Mouse (Mus musculus) hindbrain, embryonic 14.5 days (tissue): ENCODE data around the gene Jdp2. TPM values are rescaled to one million over a fixed set of nuclear protein-coding genes. Genes with fewer than 3 reads are reported as not detected.

Experiments
- ATAC-seq: fragments of 200-750 bp; cut with Nextera tagmentation; 2 replicates; pipeline ENCODE4 v1.8.0; 2017; ENCODE audit warnings: moderate number of reproducible peaks, mild to moderate bottlenecking, moderate TSS enrichment, moderate library complexity; ENCODE audit not compliant: low FRiP score
- DNase-seq: peaks from one replicate; pipeline ENCODE4 v3.0.0-alpha.2; 2015; ENCODE audit warnings: low spot score
- H3K27ac ChIP-seq: fragments of 300-500 bp; sonication (generic); 2 replicates; pipeline ENCODE4 v1.5.1; 2014; ENCODE audit warnings: mild to moderate bottlenecking, moderate library complexity
- H3K27me3 ChIP-seq: fragments of 300-500 bp; sonication (generic); 2 replicates; pipeline ENCODE4 v1.6.1; 2014; ENCODE audit warnings: mild to moderate bottlenecking, low read length, mixed read lengths; ENCODE audit not compliant: control insufficient read depth, insufficient read depth
- H3K36me3 ChIP-seq: fragments of 300-500 bp; sonication (generic); replicated peaks from 2 replicates; pipeline ENCODE4 v1.6.1; 2014; ENCODE audit not compliant: control insufficient read depth, insufficient read depth
- H3K4me1 ChIP-seq: fragments of 300-500 bp; sonication (generic); replicated peaks from 2 replicates; pipeline ENCODE4 v1.6.1; 2014; ENCODE audit warnings: antibody characterized with exemption, low read length, mixed read lengths; ENCODE audit not compliant: control insufficient read depth, insufficient read depth
- H3K4me2 ChIP-seq: fragments of 300-500 bp; sonication (generic); replicated peaks from 2 replicates; pipeline ENCODE4 v1.6.1; 2014; ENCODE audit warnings: mild to moderate bottlenecking, moderate library complexity
- H3K4me3 ChIP-seq: fragments of 300-500 bp; sonication (generic); replicated peaks from 2 replicates; pipeline ENCODE4 v1.5.1; 2014; ENCODE audit warnings: mild to moderate bottlenecking, low read length
- H3K9ac ChIP-seq: fragments of 300-500 bp; sonication (generic); 2 replicates; pipeline ENCODE4 v1.6.1; 2014
- H3K9me3 ChIP-seq: fragments of 300-500 bp; sonication (generic); 2 replicates; pipeline ENCODE4 v1.6.1; 2016; ENCODE audit warnings: low read length; ENCODE audit not compliant: control insufficient read depth
- WGBS: fragments of 180-500 bp; shearing (Covaris S2); extraction: QIAGEN DNeasy Blood & Tissue Kit; methylation state at CpG from one replicate; pipeline ENCODE4 v1.1.7; 2014; 5-methylcytosine and 5-hydroxymethylcytosine counted together
- polyA plus RNA-seq: library from polyadenylated mRNA; unstranded; fragments of >200 nt; fragmentation: Nextera tagmentation; extraction: Ambion mirVana; gene quantifications from 2 replicates; pipeline ENCODE4 v1.2.1, GENCODE M21; 2014

Jdp2 gene
- polyA plus RNA-seq, 1 experiment from 2014 or later: 1.3 TPM

DNA sequence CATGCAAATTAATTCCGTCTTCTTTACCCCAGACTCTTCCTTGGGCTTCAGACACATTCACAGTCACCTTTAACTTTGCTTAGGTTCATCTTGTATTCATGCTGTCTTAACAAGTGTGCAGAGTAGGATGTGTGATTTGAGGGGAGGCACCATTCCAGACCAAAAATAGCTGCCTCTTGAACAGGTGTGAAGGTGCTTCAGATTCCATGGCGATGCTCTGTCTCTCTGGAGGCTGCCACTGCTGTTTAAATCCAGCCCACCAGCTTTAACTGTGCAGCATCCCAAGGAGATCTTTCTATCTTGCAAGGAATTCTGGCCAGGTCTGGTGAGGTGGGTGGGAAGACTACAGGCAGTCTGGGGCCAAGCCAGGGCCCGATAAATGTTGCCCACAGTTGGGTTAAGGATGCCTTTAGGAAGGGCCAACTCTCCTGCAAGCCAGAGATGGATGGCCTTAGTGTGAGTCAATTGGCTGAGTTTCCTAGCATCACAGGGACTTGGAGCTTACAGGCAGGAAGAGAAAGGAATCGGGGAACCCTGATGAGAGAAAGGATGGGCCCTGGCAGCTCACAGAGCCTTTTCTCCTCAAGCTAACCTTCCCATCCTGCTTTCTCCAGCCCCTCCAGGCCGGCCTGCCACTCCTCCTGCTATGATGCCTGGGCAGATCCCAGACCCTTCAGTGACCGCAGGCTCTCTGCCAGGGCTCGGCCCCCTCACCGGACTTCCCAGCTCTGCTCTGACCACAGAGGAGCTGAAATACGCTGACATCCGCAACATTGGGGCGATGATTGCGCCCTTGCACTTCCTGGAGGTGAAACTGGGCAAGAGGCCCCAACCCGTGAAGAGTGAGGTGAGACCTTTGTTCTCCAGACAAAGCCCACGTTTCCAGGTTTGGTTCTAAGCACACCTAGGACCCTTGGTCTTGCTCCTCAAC is 9.0 kb downstream of the Jdp2 start:
- Histone ChIP-seq H3K4me1 (peaks cover 12% of the 10 kb centered on the region; the same call in 1 of the 2 replicates), H3K4me2 (no peak overlapping the region), H3K9ac (no peak overlapping the region), H3K27ac (no peak overlapping the region), H3K4me3 (no peak overlapping the region), H3K9me3 (no peaks in the 10 kb centered on the region), H3K27me3 (no peaks in the 10 kb centered on the region), H3K36me3 (peaks cover 26% of the 10 kb centered on the region)
- WGBS: 83% methylated on average over 14 of the region's 14 CpGs
- ATAC-seq (no peak), DNase-seq (no peak)

DNA sequence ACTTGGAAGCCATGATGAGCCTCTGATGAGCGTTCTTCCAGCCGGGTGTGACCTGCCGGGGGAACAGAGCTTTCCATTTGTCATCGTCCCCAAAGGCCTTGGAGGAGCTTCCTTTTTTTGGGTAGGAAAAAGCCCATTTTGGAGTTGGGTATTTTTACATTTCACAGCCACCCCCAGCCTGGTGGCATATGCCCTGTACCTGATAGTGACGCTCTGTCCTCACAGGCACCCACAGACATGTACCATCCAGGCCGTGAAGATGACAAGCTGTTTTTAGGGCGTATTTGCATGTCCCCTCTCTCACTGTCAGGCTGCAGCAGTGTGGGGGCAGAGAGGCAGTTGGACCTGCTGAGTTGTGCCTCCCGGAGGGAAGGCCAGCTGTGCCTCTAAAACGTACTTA is 11.3 kb downstream of the Jdp2 start:
- no peak for DNase-seq

DNA sequence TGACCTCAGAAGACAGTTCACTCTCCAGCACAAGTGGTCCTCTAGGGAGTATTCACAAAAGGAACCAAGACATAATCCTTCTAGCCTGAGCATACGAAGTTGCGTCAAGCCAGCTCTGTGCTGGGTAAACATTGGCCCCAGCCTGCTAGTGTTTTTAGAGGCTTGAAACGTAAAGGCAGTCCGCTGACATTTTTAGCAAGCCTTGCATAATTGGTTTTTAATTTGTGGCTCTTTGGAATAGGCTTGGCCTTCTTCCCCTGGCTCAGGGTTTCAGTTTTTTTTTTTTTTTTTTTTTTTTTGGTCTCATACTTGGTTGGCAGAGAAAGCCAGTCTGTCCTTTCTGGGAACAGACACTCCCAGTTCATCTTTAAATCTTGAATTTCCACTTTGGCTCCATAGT is 15.3 kb downstream of the Jdp2 start:
- H3K36me3 ChIP-seq: peaks cover 21% of the 10 kb centered on the region
- H3K9me3 ChIP-seq: no peaks in the 10 kb centered on the region
- peaks cover 6% of the 10 kb centered on the region; the same call in 1 of the 2 replicates for H3K4me1 ChIP-seq
- DNase-seq (no peak), ATAC-seq (no peak)
- no peaks in the 10 kb centered on the region for H3K27me3 ChIP-seq
- WGBS: 56% methylated on average over 4 of the region's 4 CpGs
- no peak overlapping the region for H3K4me2 ChIP-seq
- no peak overlapping the region for H3K9ac ChIP-seq
- H3K27ac ChIP-seq: no peak overlapping the region
- H3K4me3 ChIP-seq: no peak overlapping the region

More for the DNA sequence above, 11.3 kb downstream of the Jdp2 start:
- no peak overlapping the region for H3K4me2 ChIP-seq
- ATAC-seq: no peak
- no peaks in the 10 kb centered on the region for H3K9me3 ChIP-seq
- peaks cover 26% of the 10 kb centered on the region for H3K36me3 ChIP-seq
- no peak overlapping the region for H3K27ac ChIP-seq
- no peak overlapping the region for H3K4me3 ChIP-seq
- no peak overlapping the region for H3K9ac ChIP-seq
- WGBS: 86% methylated on average over 9 of the region's 9 CpGs
- H3K4me1 ChIP-seq: no peaks in the 10 kb centered on the region
- no peaks in the 10 kb centered on the region for H3K27me3 ChIP-seq

DNA sequence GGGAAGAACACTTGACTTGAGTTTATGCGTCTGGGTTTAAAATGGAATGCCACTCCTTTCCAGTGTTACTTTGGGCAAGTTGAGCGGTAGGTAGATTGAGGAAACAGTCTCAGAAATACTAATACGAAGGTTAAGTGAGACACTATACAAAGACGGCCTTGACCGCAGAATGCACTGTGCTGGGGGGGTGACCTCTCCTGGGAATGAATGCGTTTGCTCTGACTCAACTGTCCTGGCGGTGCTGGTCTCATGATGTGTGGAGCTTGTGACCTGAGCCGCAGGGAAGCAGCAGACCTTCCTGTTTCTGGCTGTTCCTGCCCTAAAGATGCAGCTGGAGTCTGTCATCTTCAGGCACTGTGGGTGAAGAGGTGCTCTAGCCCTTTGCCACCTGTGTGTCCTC is 16.7 kb downstream of the Jdp2 start:
- 85% methylated on average over 8 of the region's 8 CpGs for WGBS
- peaks cover 12% of the 10 kb centered on the region for H3K36me3 ChIP-seq

DNA sequence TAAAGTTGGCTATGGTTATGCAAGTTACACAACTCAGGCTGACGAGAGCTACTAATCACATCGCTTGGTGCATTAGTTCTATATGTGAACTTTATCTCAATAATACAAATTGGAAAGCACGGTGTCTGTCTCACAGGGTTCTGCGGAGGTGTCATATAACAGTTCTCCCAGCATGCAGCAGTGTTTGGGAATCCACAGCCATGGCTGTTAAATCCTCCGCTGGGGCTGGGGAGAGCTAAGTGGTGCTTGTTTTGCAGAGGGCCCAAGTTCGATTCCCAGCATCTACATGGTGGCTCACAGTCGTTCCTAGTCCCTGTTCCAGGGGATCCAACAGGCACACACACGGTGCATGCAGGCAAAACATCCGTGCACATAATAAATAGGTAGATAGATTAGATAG is 19.1 kb downstream of the Jdp2 start:
- 87% methylated on average over 9 of the region's 9 CpGs for WGBS
- Histone ChIP-seq H3K9ac (no peak overlapping the region), H3K4me3 (no peak overlapping the region), H3K4me2 (no peak overlapping the region), H3K27ac (no peak overlapping the region), H3K36me3 (peaks cover 5% of the 10 kb centered on the region; the same call in 1 of the 2 replicates), H3K27me3 (no peaks in the 10 kb centered on the region), H3K4me1 (peaks cover 36% of the 10 kb centered on the region), H3K9me3 (no peaks in the 10 kb centered on the region)
- no peak for DNase-seq
- ATAC-seq: no peak

More for the DNA sequence above, 16.7 kb downstream of the Jdp2 start:
- ATAC-seq: no peak
- Histone ChIP-seq H3K4me3 (no peak overlapping the region), H3K9ac (no peak overlapping the region), H3K27me3 (no peaks in the 10 kb centered on the region), H3K27ac (no peak overlapping the region), H3K4me2 (no peak overlapping the region), H3K4me1 (peaks cover 20% of the 10 kb centered on the region), H3K9me3 (no peaks in the 10 kb centered on the region)
- DNase-seq: no peak

DNA sequence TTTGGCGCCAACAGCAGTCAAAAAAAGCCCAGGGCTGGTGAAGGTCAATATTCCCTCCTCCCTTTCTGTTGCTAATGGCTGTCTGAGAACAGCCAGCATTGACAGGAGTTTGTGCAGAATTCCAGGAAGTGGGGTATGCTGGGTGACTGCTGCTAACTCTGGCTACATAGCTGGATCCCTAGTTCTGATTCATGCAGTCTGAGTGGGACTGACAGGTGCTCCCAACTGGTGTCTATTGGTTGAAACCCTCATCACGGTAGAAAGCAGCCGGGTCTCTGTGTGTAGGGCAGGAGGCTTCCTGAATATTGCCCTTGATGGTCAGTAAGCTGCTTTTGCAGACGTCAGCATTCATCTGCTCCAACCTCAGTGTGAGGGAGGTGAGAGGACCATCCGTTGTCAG is 19.6 kb downstream of the Jdp2 start:
- H3K27ac ChIP-seq: no peak overlapping the region
- peaks cover 5% of the 10 kb centered on the region; the same call in 1 of the 2 replicates for H3K36me3 ChIP-seq
- 66% methylated on average over 5 of the region's 5 CpGs for WGBS
- peaks cover 36% of the 10 kb centered on the region for H3K4me1 ChIP-seq
- ATAC-seq (no peak), DNase-seq (no peak)
- H3K4me3 ChIP-seq: no peak overlapping the region
- H3K4me2 ChIP-seq: no peak overlapping the region
- H3K27me3 ChIP-seq: no peaks in the 10 kb centered on the region
- no peaks in the 10 kb centered on the region for H3K9me3 ChIP-seq
- H3K9ac ChIP-seq: no peak overlapping the region

DNA sequence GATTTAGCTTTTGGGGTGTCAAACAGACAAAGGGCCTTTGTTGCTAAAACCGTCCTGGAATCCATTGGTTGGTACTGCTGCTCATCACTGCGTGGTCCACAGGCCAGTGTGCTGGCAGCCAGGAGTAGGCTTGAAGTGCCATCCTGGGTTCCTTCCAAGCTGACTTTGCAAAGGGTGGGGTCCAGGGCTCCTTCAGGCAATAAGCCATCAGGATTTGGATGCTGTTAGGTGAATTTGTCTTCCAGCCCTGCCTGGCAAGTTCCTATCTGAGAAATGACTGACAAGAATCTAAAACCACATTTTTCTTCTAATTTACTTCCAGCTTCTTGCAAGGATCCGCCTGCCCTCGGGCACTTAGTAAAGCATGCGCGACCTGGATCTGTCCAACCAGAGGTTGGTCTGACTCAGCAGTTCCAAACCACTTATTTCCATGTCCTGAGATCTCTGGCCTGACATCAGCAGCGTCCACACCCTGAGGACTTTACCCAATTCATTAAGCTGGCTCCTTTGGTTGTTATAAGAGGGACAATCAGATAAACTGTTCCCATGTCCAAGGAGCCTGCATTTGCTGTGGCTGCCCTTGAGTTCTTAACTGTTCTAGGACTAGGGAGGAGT is 20.6 kb downstream of the Jdp2 start:
- Histone ChIP-seq H3K9me3 (no peaks in the 10 kb centered on the region), H3K4me1 (peaks cover 36% of the 10 kb centered on the region), H3K36me3 (peaks cover 5% of the 10 kb centered on the region; the same call in 1 of the 2 replicates), H3K27ac (peak overlapping the region; percentile 80), H3K27me3 (no peaks in the 10 kb centered on the region), H3K4me2 (no peak overlapping the region), H3K4me3 (no peak overlapping the region), H3K9ac (no peak overlapping the region)
- ATAC-seq: 0 out of 2 replicates have a peak, but pooled peaks have one; percentile 1
- 70% methylated on average over 7 of the region's 7 CpGs for WGBS
- DNase-seq: no peak

DNA sequence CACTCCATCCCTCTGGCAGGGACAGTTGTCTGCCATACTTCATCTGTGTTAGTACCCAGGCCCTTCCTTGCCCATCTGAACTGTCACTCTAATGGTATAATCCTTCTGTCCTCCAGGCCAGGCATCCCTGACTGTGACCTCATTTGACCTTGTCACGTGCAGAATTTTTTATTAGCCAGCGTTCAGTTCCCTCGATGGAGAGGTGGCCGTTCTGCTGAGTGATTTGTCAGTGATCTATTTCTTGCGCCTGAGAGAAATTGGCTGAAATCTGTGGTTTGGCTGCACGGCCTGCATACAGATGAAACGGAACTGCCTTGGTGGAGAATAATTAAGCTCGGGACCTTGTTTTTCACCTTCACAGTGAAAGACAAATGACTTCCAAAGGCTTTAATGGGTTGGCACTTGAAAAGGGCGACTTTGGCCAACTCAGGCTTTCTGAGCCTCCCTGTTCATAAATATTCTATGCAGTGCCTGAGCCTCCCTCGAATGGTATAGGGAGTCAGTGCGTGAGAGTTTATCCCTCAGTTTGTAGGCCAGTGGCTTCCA is 21.1 kb downstream of the Jdp2 start:
- 0 out of 2 replicates have a peak, but pooled peaks cover 8% of the 10 kb centered on the region for H3K36me3 ChIP-seq
- peaks cover 36% of the 10 kb centered on the region for H3K4me1 ChIP-seq
- no peak overlapping the region for H3K4me3 ChIP-seq
- ATAC-seq: peak; percentile 52
- no peaks in the 10 kb centered on the region for H3K27me3 ChIP-seq
- no peak overlapping the region for H3K4me2 ChIP-seq
- H3K27ac ChIP-seq: peak overlapping the region; percentile 80
- H3K9me3 ChIP-seq: no peaks in the 10 kb centered on the region
- DNase-seq: peak; percentile 66
- no peak overlapping the region for H3K9ac ChIP-seq
- 23% methylated on average over 11 of the region's 11 CpGs for WGBS

DNA sequence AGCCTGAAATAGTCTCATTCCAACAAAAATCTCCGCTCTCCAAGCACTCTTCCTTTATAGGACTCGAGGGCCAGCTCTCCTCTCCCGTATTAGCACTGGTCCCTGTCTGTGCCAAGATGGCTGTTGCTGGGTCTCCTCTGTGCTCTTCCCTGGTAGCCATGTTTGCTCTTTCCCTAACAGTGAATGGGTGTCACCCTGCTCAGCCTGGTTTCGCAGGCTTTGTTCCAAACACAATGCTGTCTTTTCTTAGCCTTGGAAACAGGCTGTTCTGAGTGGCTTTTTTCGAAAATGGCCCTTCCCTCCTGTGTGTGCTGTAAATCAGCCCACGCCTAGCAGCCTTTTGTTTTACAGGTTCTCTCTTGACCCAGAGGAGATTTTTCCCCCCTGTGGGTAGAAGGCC is 22.2 kb downstream of the Jdp2 start:
- DNase-seq (no peak), ATAC-seq (no peak)
- H3K9ac ChIP-seq: no peak overlapping the region
- H3K36me3 ChIP-seq: 0 out of 2 replicates have a peak, but pooled peaks cover 8% of the 10 kb centered on the region
- 40% methylated on average over 6 of the region's 6 CpGs for WGBS
- no peak overlapping the region for H3K4me2 ChIP-seq
- H3K27ac ChIP-seq: peak overlapping the region; percentile 80
- peaks cover 36% of the 10 kb centered on the region for H3K4me1 ChIP-seq
- H3K4me3 ChIP-seq: no peak overlapping the region
- H3K27me3 ChIP-seq: no peaks in the 10 kb centered on the region
- H3K9me3 ChIP-seq: no peaks in the 10 kb centered on the region
